Mouse (Mus musculus) A20 (cell line): ENCODE measurements at regions not wholly inside any gene's neighbourhood (a gene's known extent, or its start where the extent isn't known, plus 50 kb on each side); places are given as distances from the start of the nearest gene placed in this dataset.
A peak's percentile ranks its signal among the peaks of the same experiment; 100 is the strongest.

ENCODE experiments used
- DNase-seq: peaks from one replicate; pipeline ENCODE4 v3.0.0-alpha.2; 2011; ENCODE audit warnings: low read depth, low spot score

DNA sequence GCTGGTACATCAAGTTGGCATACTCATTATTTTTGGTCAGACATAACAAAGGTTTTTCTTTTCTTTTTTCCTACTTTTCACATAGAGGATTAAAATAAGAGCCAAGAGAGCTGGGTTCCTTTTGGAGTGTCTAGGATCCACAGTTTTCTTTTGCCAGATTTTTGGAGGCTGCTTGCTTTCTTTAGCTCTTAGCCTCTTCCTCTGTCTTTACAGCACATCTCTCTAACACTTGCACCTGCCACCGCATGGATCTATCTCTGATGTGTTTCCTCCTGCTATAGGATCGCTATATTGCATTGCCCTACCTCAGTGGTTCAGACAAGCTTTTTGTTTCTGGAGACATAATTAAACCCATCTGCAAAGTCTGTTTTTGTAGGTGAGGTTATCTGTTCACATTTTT, 339.9 kb downstream of the Rpl10l start:
- DNase-seq, result no peak

DNA sequence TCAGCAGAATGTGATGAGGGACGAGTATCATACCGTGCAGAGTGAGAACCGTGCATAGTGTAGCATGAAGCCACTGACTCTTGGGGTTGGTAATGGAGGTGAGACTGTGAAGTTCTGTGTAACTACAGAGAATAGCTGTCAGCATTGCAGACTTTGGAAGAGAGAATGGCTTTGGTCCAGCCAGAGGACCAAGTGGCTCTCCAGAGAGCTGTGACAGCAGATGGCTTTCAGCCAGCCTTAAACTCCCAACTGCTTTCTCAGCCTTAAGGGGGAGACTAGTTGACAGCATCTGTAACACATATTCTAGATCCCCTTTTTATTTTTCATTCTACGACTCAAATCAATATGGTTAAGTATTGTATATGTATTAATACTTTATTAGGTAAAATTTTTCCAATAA, 342.0 kb downstream of the Rpl10l start:
- DNase-seq, result no peak

DNA sequence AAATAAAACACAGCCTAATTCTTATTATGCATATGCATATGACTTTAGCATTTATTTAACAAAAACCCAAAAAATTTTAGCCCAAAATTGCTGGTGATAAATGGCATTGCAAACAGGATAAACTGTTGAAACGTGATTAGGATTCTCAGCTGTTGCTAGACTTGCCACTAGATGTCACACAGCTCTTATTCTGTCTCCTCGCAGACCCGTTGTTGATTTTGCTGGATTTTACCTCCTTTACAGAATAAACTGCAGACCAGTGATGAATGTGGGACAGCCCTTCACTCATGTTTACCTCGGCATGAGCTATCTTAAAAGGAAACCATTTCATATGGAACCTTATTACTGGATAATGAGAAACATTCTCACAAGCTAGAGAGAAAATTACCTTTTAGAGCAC, 352.4 kb downstream of the Rpl10l start:
- peak; percentile 13 for DNase-seq

DNA sequence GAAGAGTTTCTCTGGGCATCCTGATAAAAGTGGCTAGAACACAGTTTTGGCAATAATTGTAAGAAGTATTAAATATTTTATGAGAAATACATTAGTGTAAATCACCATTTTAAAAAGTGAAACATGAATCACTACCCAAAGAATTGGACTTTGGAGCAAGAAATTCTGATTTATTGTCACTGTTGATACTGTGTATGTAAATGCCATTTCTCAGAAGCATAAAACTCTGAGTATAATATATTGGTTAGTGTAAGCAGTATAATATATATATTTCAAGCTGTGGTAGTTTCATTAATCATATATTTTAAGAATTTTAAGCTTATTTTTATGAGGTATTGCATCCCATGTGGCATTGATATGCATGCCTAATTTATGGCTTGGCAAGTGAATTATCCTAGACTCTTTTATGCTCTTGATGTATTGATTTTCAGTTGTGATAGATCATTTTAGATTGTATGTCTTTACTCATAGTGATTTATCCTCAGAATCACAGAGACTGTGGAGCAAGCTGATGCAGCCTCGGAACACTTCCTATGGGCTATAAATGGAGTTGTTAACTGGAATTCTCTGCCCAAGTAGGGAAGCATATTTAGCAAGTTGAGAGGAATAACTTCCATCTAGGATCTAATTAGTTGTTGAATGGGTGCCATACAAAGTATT, 354.4 kb downstream of the Rpl10l start:
- DNase-seq, result no peak
